Mouse (Mus musculus): ENCODE data around the gene Clp1. TPM values are rescaled to one million over a fixed set of nuclear protein-coding genes. Genes with fewer than 3 reads are reported as not detected.

Gene Clp1
- total RNA-seq (2021) = 10 to 100 TPM; 13.4 to 15.3 TPM
- long read RNA-seq, experiment 1, transcript Clp1-201 (3 exons, 1,912 nt) = major isoform, 14 of 17 reads
- long read RNA-seq, experiment 1, partial matches to known transcripts = 3 of 17 reads
- long read RNA-seq, experiment 1, other reads (novel, unspliced or antisense) = 0 of 17 reads
- long read RNA-seq, experiment 2, transcript Clp1-201 (3 exons, 1,912 nt) = major isoform, 36 of 40 reads
- long read RNA-seq, experiment 2, partial matches to known transcripts = 2 of 40 reads
- long read RNA-seq, experiment 2, other reads (novel, unspliced or antisense) = 2 of 40 reads

GRCm38 (mm10) chr2:84727172-84727858 lies at the start of gene Clp1:
TSS of gene Clp1 (minus strand) at chr2:84727350.
- DNase-seq (ENCODE audit: low spot score in 2 of 2) = peak; percentile 91 to 92

- no peak for DNase-seq (ENCODE audit: low spot score in 2 of 2)
These were observed 48.5 kb upstream of the Clp1 start for GRCm38 (mm10) chr2:84775665-84776064.

GRCm38 (mm10) chr2:84775241-84775640 lies 48.1 kb upstream of the Clp1 start, which contains the start of gene Serping1:
TSS of gene Serping1 (minus strand) at chr2:84775444.
- DNase-seq (ENCODE audit: low spot score in 2 of 2) = no peak

GRCm38 (mm10) chr2:84774751-84775150 lies 47.6 kb upstream of the Clp1 start:
- peak in 1 of 2 experiments; percentile 40 for DNase-seq (ENCODE audit: low spot score in 2 of 2)

- DNase-seq (ENCODE audit: low spot score in 2 of 2) = no peak
These were observed 46.0 kb upstream of the Clp1 start for GRCm38 (mm10) chr2:84773195-84773594.

- no peak for DNase-seq (ENCODE audit: low spot score in 2 of 2)
These were observed 45.3 kb upstream of the Clp1 start for GRCm38 (mm10) chr2:84772454-84772853.

GRCm38 (mm10) chr2:84770501-84770900 lies 43.4 kb upstream of the Clp1 start:
- no peak for DNase-seq (ENCODE audit: low spot score in 2 of 2)

- no peak for DNase-seq (ENCODE audit: low spot score in 2 of 2)
These were observed 35.7 kb upstream of the Clp1 start for GRCm38 (mm10) chr2:84762818-84763217.

GRCm38 (mm10) chr2:84762295-84762694 lies 35.1 kb upstream of the Clp1 start:
- no peak for DNase-seq (ENCODE audit: low spot score in 2 of 2)

GRCm38 (mm10) chr2:84761840-84762239 lies 34.7 kb upstream of the Clp1 start:
- DNase-seq (ENCODE audit: low spot score in 2 of 2) = no peak

GRCm38 (mm10) chr2:84761309-84761708 lies 34.2 kb upstream of the Clp1 start:
- no peak for DNase-seq (ENCODE audit: low spot score in 2 of 2)

GRCm38 (mm10) chr2:84760777-84761176 lies 33.6 kb upstream of the Clp1 start:
- no peak for DNase-seq (ENCODE audit: low spot score in 2 of 2)

GRCm38 (mm10) chr2:84758542-84759127 lies 31.5 kb upstream of the Clp1 start:
- DNase-seq (ENCODE audit: low spot score in 2 of 2) = no peak

GRCm38 (mm10) chr2:84757026-84757682 lies 30.0 kb upstream of the Clp1 start:
- DNase-seq (ENCODE audit: low spot score in 2 of 2) = no peak

GRCm38 (mm10) chr2:84756245-84756644 lies 29.1 kb upstream of the Clp1 start:
- no peak for DNase-seq (ENCODE audit: low spot score in 2 of 2)

GRCm38 (mm10) chr2:84750115-84750514 lies 23.0 kb upstream of the Clp1 start:
- no peak for DNase-seq (ENCODE audit: low spot score in 2 of 2)

- DNase-seq (ENCODE audit: low spot score in 2 of 2) = no peak
These were observed 17.0 kb upstream of the Clp1 start for GRCm38 (mm10) chr2:84744126-84744525.

GRCm38 (mm10) chr2:84743561-84743960 lies 16.4 kb upstream of the Clp1 start, which contains the start of gene Gm19426:
TSS of gene Gm19426 (minus strand) at chr2:84743655.
- DNase-seq (ENCODE audit: low spot score in 2 of 2) = peak in 1 of 2 experiments; percentile 43

GRCm38 (mm10) chr2:84742451-84743283 lies 15.5 kb upstream of the Clp1 start:
- DNase-seq (ENCODE audit: low spot score in 2 of 2) = no peak

- DNase-seq (ENCODE audit: low spot score in 2 of 2) = no peak
These were observed 14.8 kb upstream of the Clp1 start for GRCm38 (mm10) chr2:84741841-84742450.

Measured in adrenal gland, adult 18-20 months (tissue).